Mouse (Mus musculus) effector memory CD4-positive, alpha-beta T cell, adult 7 months (primary cell): Measurements from ENCODE around the gene Sgcg. TPM values are rescaled to one million over a fixed set of nuclear protein-coding genes. Genes with fewer than 3 reads are reported as not detected.

Source experiments
- polyA plus RNA-seq: library from polyadenylated mRNA; unstranded; fragments of 100-300 nt; shearing (Covaris generic); gene quantifications from one replicate; pipeline ENCODE4 v1.2.1, GENCODE M21; 2017

Gene Sgcg
- polyA plus RNA-seq, result not detected

GRCm38 (mm10) chr14:61258352-61258751, at the start of gene Sgcg:
Sgcg (minus strand) TSS chr14:61258490.

Other genes starting within 250 kb of the Sgcg start
- gene Tnfrsf19, start 212.0 kb downstream of the Sgcg start, polyA plus RNA-seq, result not detected
- 7.9 TPM for gene Sacs, start 120.0 kb downstream of the Sgcg start, polyA plus RNA-seq
- gene Arl11, start 51.3 kb upstream of the Sgcg start, polyA plus RNA-seq, result not detected
- 8.7 TPM for gene Ebpl, start 101.9 kb upstream of the Sgcg start, polyA plus RNA-seq
- gene Kpna3, start 181.4 kb upstream of the Sgcg start, polyA plus RNA-seq, result 35.5 TPM